Mouse (Mus musculus): Measurements from ENCODE around the gene Rundc3a. TPM values are rescaled to one million over a fixed set of nuclear protein-coding genes. Genes with fewer than 3 reads are reported as not detected.

Rundc3a gene
- polyA plus RNA-seq, 1 experiment from 2014 or later = 12.1 TPM

GRCm38 (mm10) chr11:102432896-102433295, 39.7 kb downstream of the Rundc3a start:
- ATAC-seq (replicated peaks; ENCODE audit: insufficient number of reproducible peaks, low FRiP score, low TSS enrichment, low read depth) (no peak), DNase-seq (ENCODE audit: low spot score) (no peak)
- Histone ChIP-seq H3K9me3 (replicated peaks; ENCODE audit: control insufficient read depth, low read length) (no peaks in the 10 kb centered on the region), H3K9ac (replicated peaks; ENCODE audit: low read length) (no peak overlapping the region; the same call in 1 of the 2 replicates), H3K4me3 (ENCODE audit: low read depth, low read length) (no peak overlapping the region), H3K27me3 (ENCODE audit: control insufficient read depth, insufficient read depth, low read length) (no peaks in the 10 kb centered on the region; the same call in 1 of the 2 replicates), H3K4me2 (ENCODE audit: low read depth, low read length) (no peak overlapping the region), H3K27ac (replicated peaks; ENCODE audit: low read depth, low read length) (no peak overlapping the region), H3K36me3 (replicated peaks; ENCODE audit: control insufficient read depth, insufficient read depth, low read depth, low read length) (peaks cover 2% of the 10 kb centered on the region; the same call in 1 of the 2 replicates), H3K4me1 (ENCODE audit: control insufficient read depth, insufficient read depth, low read length) (peaks cover 10% of the 10 kb centered on the region)
- WGBS = 92% methylated on average over 6 of the region's 6 CpGs

GRCm38 (mm10) chr11:102433866-102434265, 40.7 kb downstream of the Rundc3a start:
- no peak for ATAC-seq (replicated peaks; ENCODE audit: insufficient number of reproducible peaks, low FRiP score, low TSS enrichment, low read depth)

GRCm38 (mm10) chr11:102434406-102434805, 41.2 kb downstream of the Rundc3a start:
- Histone ChIP-seq H3K4me3 (ENCODE audit: low read depth, low read length) (no peak overlapping the region), H3K27me3 (ENCODE audit: control insufficient read depth, insufficient read depth, low read length) (no peaks in the 10 kb centered on the region; the same call in 1 of the 2 replicates), H3K4me2 (ENCODE audit: low read depth, low read length) (no peak overlapping the region), H3K4me1 (ENCODE audit: control insufficient read depth, insufficient read depth, low read length) (peaks cover 16% of the 10 kb centered on the region), H3K36me3 (replicated peaks; ENCODE audit: control insufficient read depth, insufficient read depth, low read depth, low read length) (peaks cover 4% of the 10 kb centered on the region), H3K27ac (replicated peaks; ENCODE audit: low read depth, low read length) (no peak overlapping the region), H3K9ac (replicated peaks; ENCODE audit: low read length) (no peak overlapping the region), H3K9me3 (replicated peaks; ENCODE audit: control insufficient read depth, low read length) (no peaks in the 10 kb centered on the region)
- 9% methylated on average over 7 of the region's 7 CpGs for WGBS
- DNase-seq (ENCODE audit: low spot score) (peak; percentile 96), ATAC-seq (replicated peaks; ENCODE audit: insufficient number of reproducible peaks, low FRiP score, low TSS enrichment, low read depth) (0 out of 2 replicates have a peak, but pooled peaks have one; percentile 2)

More at GRCm38 (mm10) chr11:102433866-102434265, 40.7 kb downstream of the Rundc3a start:
- Histone ChIP-seq H3K9me3 (replicated peaks; ENCODE audit: control insufficient read depth, low read length) (no peaks in the 10 kb centered on the region), H3K27ac (replicated peaks; ENCODE audit: low read depth, low read length) (no peak overlapping the region), H3K4me2 (ENCODE audit: low read depth, low read length) (no peak overlapping the region), H3K4me1 (ENCODE audit: control insufficient read depth, insufficient read depth, low read length) (peaks cover 16% of the 10 kb centered on the region), H3K9ac (replicated peaks; ENCODE audit: low read length) (no peak overlapping the region), H3K36me3 (replicated peaks; ENCODE audit: control insufficient read depth, insufficient read depth, low read depth, low read length) (peaks cover 2% of the 10 kb centered on the region), H3K27me3 (ENCODE audit: control insufficient read depth, insufficient read depth, low read length) (no peaks in the 10 kb centered on the region; the same call in 1 of the 2 replicates), H3K4me3 (ENCODE audit: low read depth, low read length) (no peak overlapping the region)
- 90% methylated on average over 7 of the region's 7 CpGs for WGBS
- no peak for DNase-seq (ENCODE audit: low spot score)

GRCm38 (mm10) chr11:102434816-102435705, 41.9 kb downstream of the Rundc3a start:
- Histone ChIP-seq H3K27me3 (ENCODE audit: control insufficient read depth, insufficient read depth, low read length) (no peaks in the 10 kb centered on the region; the same call in 1 of the 2 replicates), H3K27ac (replicated peaks; ENCODE audit: low read depth, low read length) (no peak overlapping the region), H3K36me3 (replicated peaks; ENCODE audit: control insufficient read depth, insufficient read depth, low read depth, low read length) (peaks cover 5% of the 10 kb centered on the region), H3K9me3 (replicated peaks; ENCODE audit: control insufficient read depth, low read length) (no peaks in the 10 kb centered on the region), H3K4me3 (ENCODE audit: low read depth, low read length) (no peak overlapping the region), H3K9ac (replicated peaks; ENCODE audit: low read length) (no peak overlapping the region), H3K4me1 (ENCODE audit: control insufficient read depth, insufficient read depth, low read length) (peaks cover 16% of the 10 kb centered on the region), H3K4me2 (ENCODE audit: low read depth, low read length) (no peak overlapping the region)
- 93% methylated on average over 11 of the region's 11 CpGs for WGBS
- DNase-seq (ENCODE audit: low spot score) (no peak), ATAC-seq (replicated peaks; ENCODE audit: insufficient number of reproducible peaks, low FRiP score, low TSS enrichment, low read depth) (no peak)

- peaks cover 5% of the 10 kb centered on the region for H3K36me3 ChIP-seq (replicated peaks; ENCODE audit: control insufficient read depth, insufficient read depth, low read depth, low read length)
- no peak overlapping the region for H3K9ac ChIP-seq (replicated peaks; ENCODE audit: low read length)
- no peak overlapping the region for H3K4me2 ChIP-seq (ENCODE audit: low read depth, low read length)
- WGBS = 89% methylated on average over 18 of the region's 18 CpGs
- H3K4me3 ChIP-seq (ENCODE audit: low read depth, low read length) = no peak overlapping the region
- DNase-seq (ENCODE audit: low spot score) (no peak), ATAC-seq (replicated peaks; ENCODE audit: insufficient number of reproducible peaks, low FRiP score, low TSS enrichment, low read depth) (no peak)
- no peak overlapping the region for H3K27ac ChIP-seq (replicated peaks; ENCODE audit: low read depth, low read length)
- H3K4me1 ChIP-seq (ENCODE audit: control insufficient read depth, insufficient read depth, low read length) = peaks cover 16% of the 10 kb centered on the region
- H3K27me3 ChIP-seq (ENCODE audit: control insufficient read depth, insufficient read depth, low read length) = no peaks in the 10 kb centered on the region; the same call in 1 of the 2 replicates
- H3K9me3 ChIP-seq (replicated peaks; ENCODE audit: control insufficient read depth, low read length) = no peaks in the 10 kb centered on the region
Observed at GRCm38 (mm10) chr11:102435754-102436470, 42.7 kb downstream of the Rundc3a start.

GRCm38 (mm10) chr11:102436471-102436790, 43.2 kb downstream of the Rundc3a start:
- Histone ChIP-seq H3K9me3 (replicated peaks; ENCODE audit: control insufficient read depth, low read length) (no peaks in the 10 kb centered on the region), H3K27ac (replicated peaks; ENCODE audit: low read depth, low read length) (no peak overlapping the region), H3K9ac (replicated peaks; ENCODE audit: low read length) (no peak overlapping the region), H3K27me3 (ENCODE audit: control insufficient read depth, insufficient read depth, low read length) (no peaks in the 10 kb centered on the region; the same call in 1 of the 2 replicates), H3K36me3 (replicated peaks; ENCODE audit: control insufficient read depth, insufficient read depth, low read depth, low read length) (peaks cover 10% of the 10 kb centered on the region), H3K4me2 (ENCODE audit: low read depth, low read length) (no peak overlapping the region), H3K4me1 (ENCODE audit: control insufficient read depth, insufficient read depth, low read length) (peaks cover 16% of the 10 kb centered on the region), H3K4me3 (ENCODE audit: low read depth, low read length) (no peak overlapping the region)
- ATAC-seq (replicated peaks; ENCODE audit: insufficient number of reproducible peaks, low FRiP score, low TSS enrichment, low read depth) = no peak
- DNase-seq (ENCODE audit: low spot score) = no peak
- WGBS = 85% methylated on average over 10 of the region's 10 CpGs

- H3K27me3 ChIP-seq (ENCODE audit: control insufficient read depth, insufficient read depth, low read length) = no peaks in the 10 kb centered on the region; the same call in 1 of the 2 replicates
- H3K4me2 ChIP-seq (ENCODE audit: low read depth, low read length) = peak overlapping the region; percentile 81
- peak overlapping the region; percentile 52; the same call in 1 of the 2 replicates for H3K27ac ChIP-seq (replicated peaks; ENCODE audit: low read depth, low read length)
- peak overlapping the region; percentile 32 for H3K4me3 ChIP-seq (ENCODE audit: low read depth, low read length)
- peaks cover 10% of the 10 kb centered on the region for H3K36me3 ChIP-seq (replicated peaks; ENCODE audit: control insufficient read depth, insufficient read depth, low read depth, low read length)
- H3K4me1 ChIP-seq (ENCODE audit: control insufficient read depth, insufficient read depth, low read length) = peaks cover 16% of the 10 kb centered on the region
- WGBS = 4% methylated on average over 77 of the region's 87 CpGs
- peak overlapping the region; percentile 58 for H3K9ac ChIP-seq (replicated peaks; ENCODE audit: low read length)
- no peak for ATAC-seq (replicated peaks; ENCODE audit: insufficient number of reproducible peaks, low FRiP score, low TSS enrichment, low read depth)
- H3K9me3 ChIP-seq (replicated peaks; ENCODE audit: control insufficient read depth, low read length) = no peaks in the 10 kb centered on the region
- peak; percentile 57 for DNase-seq (ENCODE audit: low spot score)
Observed at GRCm38 (mm10) chr11:102437120-102438061, 44.2 kb downstream of the Rundc3a start.

Data from embryonic facial prominence, embryonic 11.5 days (tissue).